Mouse (Mus musculus): ENCODE results near the gene Eef2k. TPM values are rescaled to one million over a fixed set of nuclear protein-coding genes. Genes with fewer than 3 reads are reported as not detected.

Gene Eef2k
- polyA plus RNA-seq, 2 experiments = 13.4 to 30.2 TPM

GRCm38 (mm10) chr7:120863476-120863875 is 20.8 kb downstream of the Eef2k start:
- Histone ChIP-seq H3K36me3 (replicated peaks; ENCODE audit: control insufficient read depth, insufficient read depth, low read depth) (peaks cover 32% of the 10 kb centered on the region), H3K9ac (replicated peaks) (peak overlapping the region; percentile 79), H3K27me3 (ENCODE audit: control insufficient read depth, insufficient read depth, low read length) (no peaks in the 10 kb centered on the region), H3K27ac (peak overlapping the region; percentile 99), H3K4me2 (ENCODE audit: low read depth) (peak overlapping the region; percentile 62), H3K4me3 (ENCODE audit: insufficient read depth in 1 of 2, low read depth in 2 of 2, low read length in 2 of 2) (no peak overlapping the region; a peak in 1 of 4 replicates), H3K9me3 (ENCODE audit: control insufficient read depth, low read length) (no peaks in the 10 kb centered on the region), H3K4me1 (replicated peaks; ENCODE audit: control insufficient read depth in 2 of 2, insufficient read depth in 2 of 2, low read length in 1 of 2) (peaks cover 82 to 85% of the 10 kb centered on the region in 2 experiments)
- no peak for DNase-seq (ENCODE audit: low read depth in 3 of 3, low spot score in 3 of 3)
- ATAC-seq (ENCODE audit: insufficient read depth) = no peak
- TF ChIP-seq EP300 (IDR thresholded peaks at IDR 0.05; ENCODE audit: low read depth) (no peak), CTCF (IDR thresholded peaks at IDR 0.05; ENCODE audit: low read depth) (no peak)
- WGBS (ENCODE audit: insufficient replicate concordance) = 39% methylated on average over 5 of the region's 5 CpGs

- H3K27ac ChIP-seq = peak overlapping the region; percentile 99
- H3K27me3 ChIP-seq (ENCODE audit: control insufficient read depth, insufficient read depth, low read length) = no peaks in the 10 kb centered on the region
- peak overlapping the region; percentile 59 for H3K9ac ChIP-seq (replicated peaks)
- ATAC-seq (ENCODE audit: insufficient read depth) (peak; percentile 12; the same call in 1 of the 2 replicates), DNase-seq (ENCODE audit: low read depth in 3 of 3, low spot score in 3 of 3) (peak; percentile 55 to 73 (median 68))
- peaks cover 89 to 93% of the 10 kb centered on the region in 2 experiments for H3K4me1 ChIP-seq (replicated peaks; ENCODE audit: control insufficient read depth in 2 of 2, insufficient read depth in 2 of 2, low read length in 1 of 2)
- H3K9me3 ChIP-seq (ENCODE audit: control insufficient read depth, low read length) = no peaks in the 10 kb centered on the region
- peaks cover 20% of the 10 kb centered on the region for H3K36me3 ChIP-seq (replicated peaks; ENCODE audit: control insufficient read depth, insufficient read depth, low read depth)
- peak overlapping the region; percentile 6 to 9; a peak in 1 of 4 replicates for H3K4me3 ChIP-seq (ENCODE audit: insufficient read depth in 1 of 2, low read depth in 2 of 2, low read length in 2 of 2)
- H3K4me2 ChIP-seq (ENCODE audit: low read depth) = peak overlapping the region; percentile 54
- TF ChIP-seq EP300 (IDR thresholded peaks at IDR 0.05; ENCODE audit: low read depth) = peak; percentile 61
- TF ChIP-seq CTCF (IDR thresholded peaks at IDR 0.05; ENCODE audit: low read depth) = no peak
- 36% methylated on average over 7 of the region's 7 CpGs for WGBS (ENCODE audit: insufficient replicate concordance)
These were observed 22.5 kb downstream of the Eef2k start for GRCm38 (mm10) chr7:120865100-120865499.

GRCm38 (mm10) chr7:120865832-120866231 is 23.2 kb downstream of the Eef2k start:
- H3K36me3 ChIP-seq (replicated peaks; ENCODE audit: control insufficient read depth, insufficient read depth, low read depth) = peaks cover 15% of the 10 kb centered on the region
- H3K4me2 ChIP-seq (ENCODE audit: low read depth) = peak overlapping the region; percentile 63
- TF ChIP-seq EP300 (IDR thresholded peaks at IDR 0.05; ENCODE audit: low read depth) (peak; percentile 57), CTCF (IDR thresholded peaks at IDR 0.05; ENCODE audit: low read depth) (0 out of 2 replicates have a peak, but pooled peaks have one; percentile 16)
- no peaks in the 10 kb centered on the region for H3K27me3 ChIP-seq (ENCODE audit: control insufficient read depth, insufficient read depth, low read length)
- H3K27ac ChIP-seq = peak overlapping the region; percentile 99
- 34% methylated on average over 4 of the region's 4 CpGs for WGBS (ENCODE audit: insufficient replicate concordance)
- DNase-seq (ENCODE audit: low read depth in 3 of 3, low spot score in 3 of 3) (peak; percentile 84 to 85 (median 84)), ATAC-seq (ENCODE audit: insufficient read depth) (peak; percentile 84)
- H3K9ac ChIP-seq (replicated peaks) = peak overlapping the region; percentile 80
- H3K4me1 ChIP-seq (replicated peaks; ENCODE audit: control insufficient read depth in 2 of 2, insufficient read depth in 2 of 2, low read length in 1 of 2) = peaks cover 82 to 88% of the 10 kb centered on the region in 2 experiments
- H3K9me3 ChIP-seq (ENCODE audit: control insufficient read depth, low read length) = no peaks in the 10 kb centered on the region
- H3K4me3 ChIP-seq (ENCODE audit: insufficient read depth in 1 of 2, low read depth in 2 of 2, low read length in 2 of 2) = peak overlapping the region in 1 of 2 experiments; percentile 14; a peak in 2 of 4 replicates

- WGBS (ENCODE audit: insufficient replicate concordance) = 36% methylated on average over 2 of the region's 2 CpGs
- no peaks in the 10 kb centered on the region for H3K27me3 ChIP-seq (ENCODE audit: control insufficient read depth, insufficient read depth, low read length)
- ATAC-seq (ENCODE audit: insufficient read depth) (no peak), DNase-seq (ENCODE audit: low read depth in 3 of 3, low spot score in 3 of 3) (no peak)
- peak overlapping the region; percentile 80 for H3K9ac ChIP-seq (replicated peaks)
- peaks cover 78 to 85% of the 10 kb centered on the region in 2 experiments for H3K4me1 ChIP-seq (replicated peaks; ENCODE audit: control insufficient read depth in 2 of 2, insufficient read depth in 2 of 2, low read length in 1 of 2)
- peak overlapping the region; percentile 99 for H3K27ac ChIP-seq
- H3K9me3 ChIP-seq (ENCODE audit: control insufficient read depth, low read length) = no peaks in the 10 kb centered on the region
- H3K4me2 ChIP-seq (ENCODE audit: low read depth) = peak overlapping the region; percentile 63
- H3K36me3 ChIP-seq (replicated peaks; ENCODE audit: control insufficient read depth, insufficient read depth, low read depth) = peaks cover 20% of the 10 kb centered on the region
- H3K4me3 ChIP-seq (ENCODE audit: insufficient read depth in 1 of 2, low read depth in 2 of 2, low read length in 2 of 2) = no peak overlapping the region
- no peak for TF ChIP-seq EP300 (IDR thresholded peaks at IDR 0.05; ENCODE audit: low read depth)
- TF ChIP-seq CTCF (IDR thresholded peaks at IDR 0.05; ENCODE audit: low read depth) = no peak
These were observed 24.1 kb downstream of the Eef2k start for GRCm38 (mm10) chr7:120866684-120867083.

GRCm38 (mm10) chr7:120867720-120868119 is 25.1 kb downstream of the Eef2k start:
- H3K36me3 ChIP-seq (replicated peaks; ENCODE audit: control insufficient read depth, insufficient read depth, low read depth) = peaks cover 21% of the 10 kb centered on the region
- H3K27ac ChIP-seq = peak overlapping the region; percentile 99
- WGBS (ENCODE audit: insufficient replicate concordance) = 84% methylated on average over 1 of the region's 1 CpGs
- peak; percentile 54 for ATAC-seq (ENCODE audit: insufficient read depth)
- H3K4me2 ChIP-seq (ENCODE audit: low read depth) = peak overlapping the region; percentile 63
- H3K27me3 ChIP-seq (ENCODE audit: control insufficient read depth, insufficient read depth, low read length) = no peaks in the 10 kb centered on the region
- TF ChIP-seq EP300 (IDR thresholded peaks at IDR 0.05; ENCODE audit: low read depth) = no peak
- peaks cover 68 to 77% of the 10 kb centered on the region in 2 experiments for H3K4me1 ChIP-seq (replicated peaks; ENCODE audit: control insufficient read depth in 2 of 2, insufficient read depth in 2 of 2, low read length in 1 of 2)
- H3K9me3 ChIP-seq (ENCODE audit: control insufficient read depth, low read length) = no peaks in the 10 kb centered on the region
- H3K9ac ChIP-seq (replicated peaks) = peak overlapping the region; percentile 80
- DNase-seq (ENCODE audit: low read depth in 3 of 3, low spot score in 3 of 3) = no peak
- no peak overlapping the region for H3K4me3 ChIP-seq (ENCODE audit: insufficient read depth in 1 of 2, low read depth in 2 of 2, low read length in 2 of 2)
